Mouse (Mus musculus): ENCODE results near the gene Pth.

The Pth gene

GRCm38 (mm10) chr7:113388470-113388869 lies at the start of gene Pth:
Gene Pth (minus strand): TSS chr7:113388570.
- DNase-seq (ENCODE audit: inconsistent age in 2 of 2, low spot score in 1 of 2): no peak

DNA sequence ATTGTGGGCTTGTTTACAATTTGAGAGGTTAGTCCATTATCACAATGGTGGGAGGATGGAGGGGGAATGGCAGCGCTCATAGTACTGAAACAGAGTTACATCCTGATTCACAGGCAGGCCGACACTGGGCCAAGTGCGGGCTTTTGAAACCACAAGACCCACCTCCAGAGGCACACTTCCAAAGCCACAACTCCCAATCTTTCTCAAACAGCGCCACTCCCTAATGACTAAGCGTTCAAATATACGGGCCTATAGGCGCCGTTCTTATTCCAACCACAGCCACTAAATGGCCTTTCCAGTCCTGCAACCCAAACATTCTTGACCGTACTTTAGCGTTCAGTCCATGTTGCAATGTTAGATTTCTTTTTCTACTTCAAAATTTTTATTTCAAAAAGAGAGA lies 47.9 kb upstream of the Pth start:
- no peak for DNase-seq (ENCODE audit: inconsistent age in 2 of 2, low spot score in 1 of 2)

DNA sequence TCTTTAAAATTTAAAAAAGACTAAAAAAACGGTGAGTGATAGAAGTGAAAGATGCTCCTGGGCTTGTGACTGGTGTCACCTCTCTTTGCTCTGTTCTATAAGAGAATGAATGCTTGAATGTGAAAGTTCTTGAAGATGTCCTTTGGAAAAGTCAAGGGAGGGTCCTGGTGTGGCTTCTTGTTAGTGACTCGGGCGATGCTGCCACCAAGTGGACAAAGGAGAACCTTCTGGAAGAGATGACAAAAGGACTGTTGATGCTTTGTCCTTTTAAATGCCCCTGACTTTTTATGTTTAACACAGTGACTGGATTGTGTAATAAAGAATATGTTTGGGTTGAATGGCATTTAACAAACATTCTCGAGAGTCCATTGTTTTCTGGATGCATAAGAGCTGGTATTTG lies 45.9 kb upstream of the Pth start:
- peak; percentile 32 to 83 for DNase-seq (ENCODE audit: inconsistent age in 2 of 2, low spot score in 1 of 2)

- no peak for DNase-seq (ENCODE audit: inconsistent age in 2 of 2, low spot score in 1 of 2)
These were observed 45.1 kb upstream of the Pth start for GRCm38 (mm10) chr7:113433451-113433850.

GRCm38 (mm10) chr7:113432891-113433290 lies 44.5 kb upstream of the Pth start:
- DNase-seq (ENCODE audit: inconsistent age in 2 of 2, low spot score in 1 of 2): no peak

DNA sequence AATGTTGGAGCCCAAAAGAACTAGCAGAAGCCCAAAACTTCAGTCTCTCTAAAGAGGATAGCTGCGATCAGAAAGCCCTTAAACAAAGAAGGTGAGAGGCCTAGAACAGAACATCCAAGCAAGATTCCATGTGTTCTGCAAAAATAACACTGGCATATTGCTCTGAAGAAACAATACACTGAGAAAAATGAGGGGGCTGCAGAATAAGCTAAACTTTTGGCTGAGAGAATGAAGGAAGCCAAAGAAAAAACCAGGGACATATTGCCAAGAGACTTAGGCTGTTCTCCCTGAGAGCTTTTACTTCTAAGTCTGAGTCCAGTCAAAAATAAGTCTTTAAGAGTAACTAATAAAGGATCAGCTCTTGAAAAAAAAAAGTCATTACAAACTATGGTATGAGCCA lies 32.4 kb upstream of the Pth start:
- no peak for DNase-seq (ENCODE audit: inconsistent age in 2 of 2, low spot score in 1 of 2)

GRCm38 (mm10) chr7:113419070-113419782 lies 30.9 kb upstream of the Pth start:
- DNase-seq (ENCODE audit: inconsistent age in 2 of 2, low spot score in 1 of 2): peak; percentile 83 to 93

- no peak for DNase-seq (ENCODE audit: inconsistent age in 2 of 2, low spot score in 1 of 2)
These were observed 28.2 kb upstream of the Pth start for GRCm38 (mm10) chr7:113416536-113416935.

DNA sequence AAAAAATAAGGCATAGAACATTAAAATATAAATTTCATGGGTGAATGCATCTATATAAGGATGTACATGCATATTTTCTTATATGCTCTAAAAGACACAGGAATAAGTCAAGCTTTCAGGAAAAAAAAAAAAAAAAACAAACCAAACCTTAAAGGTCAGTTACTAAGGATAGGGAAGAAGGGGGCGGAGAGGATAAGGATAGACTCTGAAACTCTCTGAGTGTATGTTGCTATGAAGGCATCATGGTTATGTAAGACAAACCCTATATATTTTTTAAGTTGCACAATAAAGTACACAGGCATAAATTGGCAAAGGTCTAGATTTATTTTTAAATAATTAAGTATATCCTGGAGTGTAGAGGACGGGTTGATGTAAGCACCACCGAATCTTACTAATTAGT lies 26.9 kb upstream of the Pth start:
- DNase-seq (ENCODE audit: inconsistent age in 2 of 2, low spot score in 1 of 2): no peak

DNA sequence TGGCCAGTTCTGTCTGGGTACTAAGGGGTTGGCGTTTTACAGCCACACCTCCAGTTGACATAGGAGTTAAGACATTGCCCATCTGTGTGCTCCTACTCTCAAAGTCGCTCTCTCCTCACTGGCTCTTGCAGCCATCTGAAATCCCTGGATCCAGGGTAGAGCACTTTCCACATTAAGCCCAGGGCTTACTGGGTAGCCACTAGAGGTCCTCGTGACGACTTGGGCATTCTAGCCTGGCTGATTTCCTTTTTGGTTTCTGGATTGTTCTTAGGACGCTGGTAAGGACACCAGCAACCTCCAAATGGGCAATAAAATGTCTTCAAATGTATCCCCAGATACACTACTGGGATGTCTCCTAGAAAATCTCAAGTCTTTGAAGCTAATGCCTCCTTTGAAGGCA lies 20.3 kb upstream of the Pth start:
- DNase-seq (ENCODE audit: inconsistent age in 2 of 2, low spot score in 1 of 2): peak in 1 of 2 experiments; percentile 28

DNA sequence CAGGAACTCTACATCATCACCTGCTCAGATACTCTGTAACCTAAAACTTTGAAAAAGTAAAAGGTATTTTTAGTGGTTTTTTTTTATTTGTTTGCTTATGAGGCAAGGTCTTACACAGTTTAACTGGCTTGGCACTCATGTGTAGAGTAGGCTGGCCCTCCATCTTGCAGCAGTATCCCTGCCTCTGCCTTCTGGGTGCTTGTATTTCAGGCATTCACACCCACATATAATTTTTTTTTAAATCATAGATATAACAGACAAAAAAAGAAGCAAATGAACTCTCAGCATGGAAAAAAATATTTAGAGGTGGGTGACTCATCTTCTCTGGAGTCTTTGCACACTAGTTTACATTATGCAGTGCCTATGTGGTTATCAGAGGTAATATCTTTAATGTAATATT lies 9.7 kb upstream of the Pth start:
- DNase-seq (ENCODE audit: inconsistent age in 2 of 2, low spot score in 1 of 2): no peak

DNA sequence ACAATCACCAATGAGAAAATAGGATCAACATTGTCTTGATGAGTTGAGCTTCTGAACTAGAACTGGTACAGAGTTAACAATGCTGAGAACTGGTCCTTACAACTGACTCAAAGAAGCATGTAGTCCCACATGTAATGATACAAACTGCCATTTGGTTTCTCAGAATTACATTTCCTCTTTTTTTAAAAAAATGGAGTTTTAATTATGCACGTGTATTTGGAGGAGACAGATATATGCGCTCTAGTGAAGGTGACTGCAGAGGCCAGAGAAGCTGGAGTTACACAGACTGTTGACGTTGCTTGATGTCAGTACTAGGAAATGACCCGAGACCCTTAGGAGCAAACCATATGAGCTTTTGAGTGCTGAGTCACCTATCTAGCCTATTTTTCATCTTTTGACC lies 8.3 kb upstream of the Pth start:
- DNase-seq (ENCODE audit: inconsistent age in 2 of 2, low spot score in 1 of 2): no peak

- no peak for DNase-seq (ENCODE audit: inconsistent age in 2 of 2, low spot score in 1 of 2)
These were observed 3.2 kb upstream of the Pth start for GRCm38 (mm10) chr7:113391619-113392018.

DNA sequence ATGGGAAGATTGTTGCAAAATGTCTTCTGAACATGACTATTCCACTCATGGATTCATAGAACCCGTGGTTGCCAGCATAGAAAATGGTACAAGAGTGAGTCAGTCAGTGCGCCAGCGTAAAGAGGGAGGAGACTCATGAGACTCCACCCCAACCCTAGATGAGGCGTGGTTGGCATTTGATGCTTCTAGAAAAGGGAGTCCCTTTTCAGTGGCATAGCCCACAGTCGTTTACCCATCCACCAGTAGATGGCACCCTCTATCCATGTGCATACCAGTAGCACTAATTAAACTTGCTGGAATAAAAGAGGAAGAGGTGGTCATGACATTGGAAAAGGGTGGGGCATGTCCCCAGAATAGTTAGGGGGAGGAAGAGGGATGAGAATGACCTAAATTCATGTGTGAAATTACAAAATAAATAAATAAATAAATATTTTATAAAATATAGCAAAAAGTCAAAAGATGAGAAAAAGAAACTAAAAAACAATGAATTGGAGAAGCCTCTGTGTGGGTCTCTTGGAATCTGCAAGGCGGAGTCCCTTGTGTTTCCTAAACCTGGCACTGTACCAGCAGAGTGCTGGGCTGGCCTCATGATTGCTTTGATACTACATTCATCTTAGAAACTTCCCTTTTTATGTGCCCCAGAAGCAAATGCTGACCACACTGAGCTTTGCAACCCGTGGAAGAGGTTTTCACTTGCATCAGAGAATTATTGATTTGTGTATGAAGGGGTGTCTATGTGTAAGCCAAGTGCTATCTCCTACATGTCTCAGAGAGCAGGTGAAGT lies 10.3 kb downstream of the Pth start:
- DNase-seq (ENCODE audit: inconsistent age in 2 of 2, low spot score in 1 of 2): peak; percentile 88 to 96

DNA sequence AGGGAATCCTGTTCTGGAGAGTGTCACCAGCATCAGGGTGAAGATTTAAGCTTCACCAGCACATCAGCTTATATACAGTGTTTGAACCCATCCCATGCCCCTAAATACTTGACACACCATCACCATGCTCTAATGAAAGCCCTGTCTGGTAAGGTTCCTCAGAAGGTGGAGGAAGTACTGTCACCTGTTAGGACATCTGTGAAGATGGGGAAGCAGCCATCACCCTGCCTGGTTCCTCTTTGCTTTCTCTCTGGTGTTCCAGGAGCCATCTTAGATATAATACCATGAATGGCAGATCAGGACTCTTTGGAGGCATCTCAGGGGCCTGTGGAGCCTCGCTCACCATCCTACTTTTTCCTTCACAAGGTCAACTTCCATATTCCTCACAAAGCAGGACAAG lies 15.7 kb downstream of the Pth start:
- no peak for DNase-seq (ENCODE audit: inconsistent age in 2 of 2, low spot score in 1 of 2)

DNA sequence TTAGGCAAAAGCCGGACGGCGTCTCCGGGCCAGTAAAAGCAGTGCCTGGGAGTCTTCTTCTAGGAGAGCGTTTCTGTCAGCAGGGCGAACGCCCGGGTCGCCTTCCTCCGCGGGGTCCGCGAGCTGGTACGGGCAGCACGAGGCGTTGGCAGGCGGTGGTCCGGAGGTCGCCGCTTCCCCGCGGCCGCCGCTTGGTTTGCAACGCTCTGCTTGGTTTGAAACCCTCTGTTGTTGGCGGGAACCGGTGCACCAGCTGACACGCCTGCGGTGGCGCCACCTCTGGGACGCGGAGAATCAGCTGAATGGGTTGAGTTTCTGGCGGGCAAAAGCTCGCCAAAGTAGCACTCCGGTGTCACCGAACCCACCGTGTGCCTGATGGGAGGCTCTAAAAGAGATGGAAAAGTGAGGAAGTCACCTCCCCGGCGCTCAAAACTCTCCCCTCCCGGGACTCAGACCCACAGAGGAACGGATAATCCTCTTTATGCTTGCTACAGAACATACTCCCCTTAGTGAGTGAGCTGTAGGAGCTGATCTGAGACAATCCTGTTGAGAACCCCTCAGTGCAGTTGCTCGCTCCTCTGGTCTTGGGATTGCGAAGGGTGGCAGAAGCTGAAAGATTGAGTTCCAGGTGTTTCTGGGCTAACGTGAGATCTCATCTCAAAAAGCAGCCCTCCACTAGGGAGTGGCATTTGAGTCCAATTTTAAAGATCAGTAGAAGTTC lies 18.6 kb downstream of the Pth start:
- DNase-seq (ENCODE audit: inconsistent age in 2 of 2, low spot score in 1 of 2): peak in 1 of 2 experiments; percentile 80

- DNase-seq (ENCODE audit: inconsistent age in 2 of 2, low spot score in 1 of 2): peak; percentile 97 to 99
These were observed 19.4 kb downstream of the Pth start, which contains the start of gene Btbd10 for GRCm38 (mm10) chr7:113368746-113369619. Gene Btbd10 (minus strand): TSS chr7:113369392.

- DNase-seq (ENCODE audit: inconsistent age in 2 of 2, low spot score in 1 of 2): no peak
These were observed 20.9 kb downstream of the Pth start for GRCm38 (mm10) chr7:113367440-113367839.

DNA sequence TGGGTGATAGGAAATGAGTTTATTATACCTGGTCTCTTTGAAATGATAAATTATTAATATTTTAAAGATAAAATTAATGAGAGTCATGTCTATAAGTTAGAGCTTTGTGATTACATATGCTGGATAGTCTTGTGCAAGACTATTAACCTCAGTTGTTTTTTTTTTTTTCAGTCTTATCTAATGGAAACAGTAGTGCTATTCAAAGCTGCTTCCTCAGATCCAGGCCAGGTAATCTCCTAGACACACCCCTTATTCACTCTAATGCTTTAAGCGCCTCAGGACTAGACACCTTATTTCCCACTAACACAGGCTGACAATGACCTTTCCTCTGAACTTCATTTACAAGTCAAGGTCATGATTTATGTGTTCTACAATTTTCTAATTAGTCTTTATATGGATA lies 39.3 kb downstream of the Pth start:
- no peak for DNase-seq (ENCODE audit: inconsistent age in 2 of 2, low spot score in 1 of 2)

DNA sequence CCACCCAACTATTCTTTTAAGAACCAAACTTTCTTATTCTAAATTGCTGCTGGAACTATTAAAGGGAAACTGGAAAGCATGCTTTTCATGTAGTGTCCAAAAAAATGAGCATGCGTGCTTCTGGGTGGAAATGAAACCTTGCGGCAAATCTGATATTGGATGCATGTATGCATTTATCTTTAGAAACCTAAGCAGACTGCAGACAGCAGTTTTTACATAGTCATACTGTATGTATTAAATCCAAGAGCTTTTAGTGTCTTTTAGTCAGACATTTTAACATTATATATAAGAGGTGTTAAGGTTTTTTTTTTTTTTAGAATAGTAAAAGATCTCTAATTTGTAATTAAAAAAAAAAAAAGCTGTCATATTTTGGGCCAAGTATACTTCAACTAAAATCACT lies 40.7 kb downstream of the Pth start:
- no peak for DNase-seq (ENCODE audit: inconsistent age in 2 of 2, low spot score in 1 of 2)

- peak in 1 of 2 experiments; percentile 28 for DNase-seq (ENCODE audit: inconsistent age in 2 of 2, low spot score in 1 of 2)
These were observed 41.1 kb downstream of the Pth start for GRCm38 (mm10) chr7:113347271-113347670.

Data from adrenal gland, adult (tissue).